Mouse (Mus musculus) kidney, embryonic 16.5 days (tissue): ENCODE results near the gene Plp1. TPM values are rescaled to one million over a fixed set of nuclear protein-coding genes. Genes with fewer than 3 reads are reported as not detected.
A peak's percentile ranks its signal among the peaks of the same experiment; 100 is the strongest.

Experiments used
- ATAC-seq: fragments of 200-750 bp; cut with Nextera tagmentation; 2 replicates; pipeline ENCODE4 v1.8.0; 2017; ENCODE audit warnings: moderate TSS enrichment; ENCODE audit not compliant: low FRiP score, low TSS enrichment
- H3K27ac ChIP-seq: fragments of 300-500 bp; sonication (generic); 2 replicates; pipeline ENCODE4 v1.5.1; 2014; ENCODE audit warnings: low read length
- H3K27me3 ChIP-seq: fragments of 300-500 bp; sonication (generic); 2 replicates; pipeline ENCODE4 v1.6.1; 2014; ENCODE audit warnings: low read length, control low read depth, mixed read lengths; ENCODE audit not compliant: insufficient read depth
- H3K36me3 ChIP-seq: fragments of 300-500 bp; sonication (generic); 2 replicates; pipeline ENCODE4 v1.6.1; 2014; ENCODE audit warnings: low read length, control low read depth, mixed read lengths; ENCODE audit not compliant: insufficient read depth
- H3K4me1 ChIP-seq: fragments of 300-500 bp; sonication (generic); 2 replicates; pipeline ENCODE4 v1.6.1; 2014; ENCODE audit warnings: low read length, control low read depth, mixed read lengths; ENCODE audit not compliant: insufficient read depth
- H3K4me2 ChIP-seq: fragments of 300-500 bp; sonication (generic); replicated peaks from 2 replicates; pipeline ENCODE4 v1.6.1; 2014; ENCODE audit warnings: low read depth, low read length
- H3K4me3 ChIP-seq: fragments of 300-500 bp; sonication (generic); 2 replicates; pipeline ENCODE4 v1.5.1; 2014; ENCODE audit warnings: mild to moderate bottlenecking, low read length
- H3K9ac ChIP-seq: fragments of 300-500 bp; sonication (generic); replicated peaks from 2 replicates; pipeline ENCODE4 v1.6.1; 2014; ENCODE audit warnings: low read length
- H3K9me3 ChIP-seq: fragments of 300-500 bp; sonication (generic); 2 replicates; pipeline ENCODE4 v1.6.1; 2016; ENCODE audit warnings: low read length, control low read depth
- WGBS: fragments of 180-500 bp; shearing (Covaris S2); extraction: QIAGEN DNeasy Blood & Tissue Kit; methylation state at CpG from one replicate; pipeline ENCODE4 v1.1.7; 2014; 5-methylcytosine and 5-hydroxymethylcytosine counted together
- polyA plus RNA-seq: library from polyadenylated mRNA; unstranded; fragments of >200 nt; fragmentation: Nextera tagmentation; extraction: Ambion mirVana; gene quantifications from 2 replicates; pipeline ENCODE4 v1.2.1, GENCODE M21; 2015

Plp1 gene
- polyA plus RNA-seq, 1 experiment from 2014 or later: 3.8 TPM

- no peaks in the 10 kb centered on the region for H3K4me1 ChIP-seq
- no peak overlapping the region for H3K27ac ChIP-seq
- no peak for ATAC-seq
- H3K9ac ChIP-seq: no peak overlapping the region
- peaks cover 10% of the 10 kb centered on the region; the same call in 1 of the 2 replicates for H3K27me3 ChIP-seq
- H3K9me3 ChIP-seq: no peaks in the 10 kb centered on the region
- H3K4me2 ChIP-seq: no peak overlapping the region
- no peak overlapping the region for H3K4me3 ChIP-seq
- no peaks in the 10 kb centered on the region for H3K36me3 ChIP-seq
These were observed 6.1 kb downstream of the Plp1 start for GRCm38 (mm10) chrX:136828610-136829009.

GRCm38 (mm10) chrX:136850300-136850699 lies 27.8 kb downstream of the Plp1 start:
- H3K4me1 ChIP-seq: no peaks in the 10 kb centered on the region
- WGBS: 36% methylated on average over 3 of the region's 3 CpGs
- peaks cover 2% of the 10 kb centered on the region; the same call in 1 of the 2 replicates for H3K27me3 ChIP-seq
- no peak overlapping the region for H3K4me2 ChIP-seq
- H3K4me3 ChIP-seq: no peak overlapping the region
- H3K9me3 ChIP-seq: no peaks in the 10 kb centered on the region
- no peaks in the 10 kb centered on the region for H3K36me3 ChIP-seq
- no peak for ATAC-seq
- no peak overlapping the region for H3K27ac ChIP-seq
- H3K9ac ChIP-seq: no peak overlapping the region

GRCm38 (mm10) chrX:136868061-136869040 lies 45.9 kb downstream of the Plp1 start, which contains the start of gene Rab9b:
Gene Rab9b, minus strand, starts transcription at chrX:136868755.
- Histone ChIP-seq H3K9me3 (no peaks in the 10 kb centered on the region), H3K36me3 (no peaks in the 10 kb centered on the region), H3K4me1 (no peaks in the 10 kb centered on the region), H3K4me2 (peak within 1 kb of the TSS; percentile 70), H3K9ac (peak within 1 kb of the TSS; percentile 35; the same call in 1 of the 2 replicates), H3K27me3 (peaks cover 13% of the 10 kb centered on the region; the same call in 1 of the 2 replicates), H3K27ac (no peak within 1 kb of the TSS), H3K4me3 (peak within 1 kb of the TSS; percentile 52)
- ATAC-seq: peak; percentile 82
- WGBS: 27% methylated on average over 25 of the region's 36 CpGs

Other genes with a start within 250 kb of the Plp1 start
- 7.2 and 9.0 TPM in 2 replicates for gene Tceal3, start 231.8 kb upstream of the Plp1 start, polyA plus RNA-seq
- gene Tceal1, start 114.7 kb upstream of the Plp1 start, polyA plus RNA-seq: 9.7 and 10.9 TPM in 2 replicates
- 557 and 569 TPM in 2 replicates for gene Morf4l2, start 79.0 kb upstream of the Plp1 start, polyA plus RNA-seq
- not detected in 2 replicates for gene Glra4, start 42.5 kb upstream of the Plp1 start, polyA plus RNA-seq
- 0.15 and 0.21 TPM in 2 replicates for gene Rab9b, start 46.1 kb downstream of the Plp1 start, polyA plus RNA-seq
- gene H2bfm, start 104.7 kb downstream of the Plp1 start, polyA plus RNA-seq: not detected in 2 replicates
- gene Tmsb15b2, start 152.8 kb downstream of the Plp1 start, polyA plus RNA-seq: 28.5 and 33.2 TPM in 2 replicates
- gene Tmsb15l, start 154.2 kb downstream of the Plp1 start, polyA plus RNA-seq: 4.7 and 6.6 TPM in 2 replicates
- 21.3 and 23.7 TPM in 2 replicates for gene Tmsb15b1, start 154.2 kb downstream of the Plp1 start, polyA plus RNA-seq
- gene Zcchc18, start 170.5 kb downstream of the Plp1 start, polyA plus RNA-seq: 26.1 and 30.8 TPM in 2 replicates
- 11.3 and 12.9 TPM in 2 replicates for gene Slc25a53, start 215.6 kb downstream of the Plp1 start, polyA plus RNA-seq
- 11.0 and 12.8 TPM in 2 replicates for gene Fam199x, start 226.9 kb downstream of the Plp1 start, polyA plus RNA-seq